Mouse (Mus musculus) liver, adult 2 months (tissue): ENCODE measurements around the gene Hlcs.

Experiments
- CTCF ChIP-seq: fragments of 200-500 bp; IDR thresholded peaks from 2 replicates; pipeline ENCODE4 v1.5.1; 2011; ENCODE audit warnings: low read depth, low read length, control low read depth
- POLR2A ChIP-seq: fragments of 200-500 bp; IDR thresholded peaks from 2 replicates; pipeline ENCODE4 v1.6.1; 2011; ENCODE audit warnings: low read length, control low read depth; ENCODE audit not compliant: insufficient read depth; ENCODE audit errors: extremely low read depth

DNA sequence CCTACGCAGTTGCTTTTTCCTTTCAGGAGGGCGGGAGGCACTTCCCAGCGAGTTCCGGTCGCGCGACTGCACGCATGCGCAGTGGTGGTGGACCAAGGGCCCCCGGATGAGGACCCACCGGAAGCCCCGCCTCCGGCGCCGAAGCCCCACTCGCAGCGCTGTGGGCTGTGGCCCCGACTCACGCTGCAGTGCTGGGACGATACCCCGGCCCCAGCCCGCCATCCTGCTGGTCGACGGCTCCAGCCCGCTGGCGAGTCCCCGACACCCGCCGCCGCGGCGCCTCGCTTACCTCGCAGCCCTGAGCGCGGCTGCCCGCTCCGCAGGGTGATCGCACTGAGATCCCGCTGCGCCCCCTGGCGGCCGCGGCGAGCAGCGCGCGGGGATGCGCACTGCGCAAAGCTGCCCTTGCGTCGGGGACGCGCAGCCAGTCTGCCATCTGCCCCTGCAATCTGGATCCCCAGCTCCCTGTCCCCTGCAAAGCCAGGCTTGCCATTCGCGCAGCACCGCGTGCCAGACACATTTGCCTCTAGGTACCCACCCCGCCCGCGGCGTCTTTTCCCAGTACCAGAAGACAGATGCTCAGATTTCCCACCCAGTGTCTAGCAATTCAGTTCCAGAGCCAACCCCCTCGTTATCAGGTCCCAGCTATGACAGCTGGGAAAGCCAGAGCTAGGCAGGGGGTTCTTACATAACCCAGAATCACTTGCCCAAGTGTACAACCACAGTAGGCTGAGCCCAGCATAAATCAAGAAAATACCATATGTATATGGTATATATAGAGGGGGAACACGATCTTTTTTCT lies at the start of gene Hlcs:
- TF ChIP-seq CTCF (peak; percentile 92), POLR2A (0 out of 2 replicates have a peak, but pooled peaks have one; percentile 56)
